Mouse (Mus musculus): ENCODE data around the gene Ano10. TPM values are rescaled to one million over a fixed set of nuclear protein-coding genes. Genes with fewer than 3 reads are reported as not detected.

Ano10 gene
- polyA plus RNA-seq, 1 experiment from 2014 or later, result 48.1 TPM

- H3K36me3 ChIP-seq (ENCODE audit: control insufficient read depth, insufficient read depth, low read length), result peaks cover 3% of the 10 kb centered on the region; the same call in 1 of the 2 replicates
- 83% methylated on average over 8 of the region's 8 CpGs for WGBS
- no peak for ATAC-seq (ENCODE audit: low read depth)
- H3K27me3 ChIP-seq (ENCODE audit: control insufficient read depth, insufficient read depth, low read length), result no peaks in the 10 kb centered on the region
- H3K4me3 ChIP-seq (ENCODE audit: low read depth, low read length), result no peak overlapping the region
- no peaks in the 10 kb centered on the region; the same call in 1 of the 2 replicates for H3K4me1 ChIP-seq (ENCODE audit: control insufficient read depth, insufficient read depth, low read length)
- no peaks in the 10 kb centered on the region for H3K9me3 ChIP-seq (ENCODE audit: control insufficient read depth, low read length)
- no peak overlapping the region for H3K9ac ChIP-seq (replicated peaks; ENCODE audit: low read depth, low read length)
- no peak overlapping the region for H3K4me2 ChIP-seq (ENCODE audit: low read depth, low read length)
- H3K27ac ChIP-seq (ENCODE audit: low read depth, low read length), result no peak overlapping the region
Observed at GRCm38 (mm10) chr9:122245879-122246278, 48.3 kb downstream of the Ano10 start.

GRCm38 (mm10) chr9:122245471-122245870 lies 48.8 kb downstream of the Ano10 start:
- ATAC-seq (ENCODE audit: low read depth), result no peak
- H3K27ac ChIP-seq (ENCODE audit: low read depth, low read length), result no peak overlapping the region
- no peaks in the 10 kb centered on the region; the same call in 1 of the 2 replicates for H3K36me3 ChIP-seq (ENCODE audit: control insufficient read depth, insufficient read depth, low read length)
- WGBS, result 66% methylated on average over 4 of the region's 4 CpGs
- no peaks in the 10 kb centered on the region for H3K9me3 ChIP-seq (ENCODE audit: control insufficient read depth, low read length)
- H3K27me3 ChIP-seq (ENCODE audit: control insufficient read depth, insufficient read depth, low read length), result no peaks in the 10 kb centered on the region
- H3K9ac ChIP-seq (replicated peaks; ENCODE audit: low read depth, low read length), result no peak overlapping the region
- H3K4me3 ChIP-seq (ENCODE audit: low read depth, low read length), result no peak overlapping the region
- H3K4me1 ChIP-seq (ENCODE audit: control insufficient read depth, insufficient read depth, low read length), result no peaks in the 10 kb centered on the region; the same call in 1 of the 2 replicates
- no peak overlapping the region for H3K4me2 ChIP-seq (ENCODE audit: low read depth, low read length)

GRCm38 (mm10) chr9:122244800-122245165 lies 49.4 kb downstream of the Ano10 start:
- H3K27ac ChIP-seq (ENCODE audit: low read depth, low read length), result no peak overlapping the region
- ATAC-seq (ENCODE audit: low read depth), result no peak
- no peaks in the 10 kb centered on the region for H3K27me3 ChIP-seq (ENCODE audit: control insufficient read depth, insufficient read depth, low read length)
- no peaks in the 10 kb centered on the region; the same call in 1 of the 2 replicates for H3K36me3 ChIP-seq (ENCODE audit: control insufficient read depth, insufficient read depth, low read length)
- no peaks in the 10 kb centered on the region; the same call in 1 of the 2 replicates for H3K4me1 ChIP-seq (ENCODE audit: control insufficient read depth, insufficient read depth, low read length)
- no peak overlapping the region for H3K4me3 ChIP-seq (ENCODE audit: low read depth, low read length)
- H3K4me2 ChIP-seq (ENCODE audit: low read depth, low read length), result no peak overlapping the region
- H3K9ac ChIP-seq (replicated peaks; ENCODE audit: low read depth, low read length), result no peak overlapping the region
- 46% methylated on average over 2 of the region's 2 CpGs for WGBS
- no peaks in the 10 kb centered on the region for H3K9me3 ChIP-seq (ENCODE audit: control insufficient read depth, low read length)

GRCm38 (mm10) chr9:122244080-122244799 lies 50.0 kb downstream of the Ano10 start:
- H3K4me3 ChIP-seq (ENCODE audit: low read depth, low read length), result no peak overlapping the region
- H3K9ac ChIP-seq (replicated peaks; ENCODE audit: low read depth, low read length), result no peak overlapping the region
- no peaks in the 10 kb centered on the region for H3K9me3 ChIP-seq (ENCODE audit: control insufficient read depth, low read length)
- H3K36me3 ChIP-seq (ENCODE audit: control insufficient read depth, insufficient read depth, low read length), result no peaks in the 10 kb centered on the region
- H3K27me3 ChIP-seq (ENCODE audit: control insufficient read depth, insufficient read depth, low read length), result no peaks in the 10 kb centered on the region
- 33% methylated on average over 4 of the region's 4 CpGs for WGBS
- no peak for ATAC-seq (ENCODE audit: low read depth)
- no peak overlapping the region for H3K4me2 ChIP-seq (ENCODE audit: low read depth, low read length)
- no peak overlapping the region for H3K27ac ChIP-seq (ENCODE audit: low read depth, low read length)
- H3K4me1 ChIP-seq (ENCODE audit: control insufficient read depth, insufficient read depth, low read length), result no peaks in the 10 kb centered on the region; the same call in 1 of the 2 replicates

- H3K9me3 ChIP-seq (ENCODE audit: control insufficient read depth, low read length), result no peaks in the 10 kb centered on the region
- no peak overlapping the region for H3K9ac ChIP-seq (replicated peaks; ENCODE audit: low read depth, low read length)
- ATAC-seq (ENCODE audit: low read depth), result no peak
- no peaks in the 10 kb centered on the region for H3K27me3 ChIP-seq (ENCODE audit: control insufficient read depth, insufficient read depth, low read length)
- WGBS, result 86% methylated on average over 1 of the region's 1 CpGs
- H3K4me1 ChIP-seq (ENCODE audit: control insufficient read depth, insufficient read depth, low read length), result no peaks in the 10 kb centered on the region; the same call in 1 of the 2 replicates
- no peaks in the 10 kb centered on the region for H3K36me3 ChIP-seq (ENCODE audit: control insufficient read depth, insufficient read depth, low read length)
- H3K4me2 ChIP-seq (ENCODE audit: low read depth, low read length), result no peak overlapping the region
- no peak overlapping the region for H3K27ac ChIP-seq (ENCODE audit: low read depth, low read length)
- no peak overlapping the region for H3K4me3 ChIP-seq (ENCODE audit: low read depth, low read length)
Observed at GRCm38 (mm10) chr9:122243297-122243696, 50.9 kb downstream of the Ano10 start.

- WGBS, result 39% methylated on average over 7 of the region's 7 CpGs
- Histone ChIP-seq H3K9ac (replicated peaks; ENCODE audit: low read depth, low read length) (no peak overlapping the region), H3K4me3 (ENCODE audit: low read depth, low read length) (no peak overlapping the region), H3K27me3 (ENCODE audit: control insufficient read depth, insufficient read depth, low read length) (no peaks in the 10 kb centered on the region), H3K4me2 (ENCODE audit: low read depth, low read length) (no peak overlapping the region), H3K36me3 (ENCODE audit: control insufficient read depth, insufficient read depth, low read length) (no peaks in the 10 kb centered on the region), H3K4me1 (ENCODE audit: control insufficient read depth, insufficient read depth, low read length) (no peaks in the 10 kb centered on the region; the same call in 1 of the 2 replicates), H3K27ac (ENCODE audit: low read depth, low read length) (peak overlapping the region; percentile 28; the same call in 1 of the 2 replicates), H3K9me3 (ENCODE audit: control insufficient read depth, low read length) (no peaks in the 10 kb centered on the region)
- no peak for ATAC-seq (ENCODE audit: low read depth)
Observed at GRCm38 (mm10) chr9:122242856-122243255, 51.4 kb downstream of the Ano10 start.

- Histone ChIP-seq H3K36me3 (ENCODE audit: control insufficient read depth, insufficient read depth, low read length) (no peaks in the 10 kb centered on the region), H3K27ac (ENCODE audit: low read depth, low read length) (0 out of 2 replicates have a peak overlapping the region, but pooled peaks have one; percentile 34), H3K27me3 (ENCODE audit: control insufficient read depth, insufficient read depth, low read length) (no peaks in the 10 kb centered on the region), H3K4me3 (ENCODE audit: low read depth, low read length) (no peak overlapping the region), H3K9ac (replicated peaks; ENCODE audit: low read depth, low read length) (no peak overlapping the region), H3K9me3 (ENCODE audit: control insufficient read depth, low read length) (no peaks in the 10 kb centered on the region), H3K4me2 (ENCODE audit: low read depth, low read length) (no peak overlapping the region), H3K4me1 (ENCODE audit: control insufficient read depth, insufficient read depth, low read length) (no peaks in the 10 kb centered on the region; the same call in 1 of the 2 replicates)
- peak; percentile 54; the same call in 1 of the 2 replicates for ATAC-seq (ENCODE audit: low read depth)
- WGBS, result 50% methylated on average over 10 of the region's 10 CpGs
Observed at GRCm38 (mm10) chr9:122241812-122242400, 52.3 kb downstream of the Ano10 start.

GRCm38 (mm10) chr9:122240629-122241199 lies 53.5 kb downstream of the Ano10 start:
- WGBS, result 38% methylated on average over 8 of the region's 8 CpGs
- no peak overlapping the region for H3K4me3 ChIP-seq (ENCODE audit: low read depth, low read length)
- H3K27ac ChIP-seq (ENCODE audit: low read depth, low read length), result no peak overlapping the region
- H3K9me3 ChIP-seq (ENCODE audit: control insufficient read depth, low read length), result no peaks in the 10 kb centered on the region
- no peak overlapping the region for H3K9ac ChIP-seq (replicated peaks; ENCODE audit: low read depth, low read length)
- no peaks in the 10 kb centered on the region for H3K27me3 ChIP-seq (ENCODE audit: control insufficient read depth, insufficient read depth, low read length)
- H3K4me1 ChIP-seq (ENCODE audit: control insufficient read depth, insufficient read depth, low read length), result no peaks in the 10 kb centered on the region; the same call in 1 of the 2 replicates
- no peak overlapping the region for H3K4me2 ChIP-seq (ENCODE audit: low read depth, low read length)
- no peaks in the 10 kb centered on the region for H3K36me3 ChIP-seq (ENCODE audit: control insufficient read depth, insufficient read depth, low read length)
- no peak for ATAC-seq (ENCODE audit: low read depth)

- ATAC-seq (ENCODE audit: low read depth), result no peak
- Histone ChIP-seq H3K9me3 (ENCODE audit: control insufficient read depth, low read length) (no peaks in the 10 kb centered on the region), H3K9ac (replicated peaks; ENCODE audit: low read depth, low read length) (no peak overlapping the region), H3K4me1 (ENCODE audit: control insufficient read depth, insufficient read depth, low read length) (no peaks in the 10 kb centered on the region), H3K27ac (ENCODE audit: low read depth, low read length) (no peak overlapping the region), H3K27me3 (ENCODE audit: control insufficient read depth, insufficient read depth, low read length) (no peaks in the 10 kb centered on the region), H3K36me3 (ENCODE audit: control insufficient read depth, insufficient read depth, low read length) (no peaks in the 10 kb centered on the region), H3K4me3 (ENCODE audit: low read depth, low read length) (no peak overlapping the region), H3K4me2 (ENCODE audit: low read depth, low read length) (no peak overlapping the region)
- 79% methylated on average over 3 of the region's 3 CpGs for WGBS
Observed at GRCm38 (mm10) chr9:122234741-122235140, 59.5 kb downstream of the Ano10 start.

Data from neural tube, embryonic 14.5 days (tissue).